Mouse (Mus musculus): ENCODE measurements at regions not wholly inside any gene's neighbourhood (a gene's known extent, or its start where the extent isn't known, plus 50 kb on each side); places are given as distances from the start of the nearest gene placed in this dataset.
"Not testable (repeated sequence)": the region's sequence is repeated elsewhere in the genome, so short reads cannot be mapped to it uniquely, and the experiment has no call there.

DNA sequence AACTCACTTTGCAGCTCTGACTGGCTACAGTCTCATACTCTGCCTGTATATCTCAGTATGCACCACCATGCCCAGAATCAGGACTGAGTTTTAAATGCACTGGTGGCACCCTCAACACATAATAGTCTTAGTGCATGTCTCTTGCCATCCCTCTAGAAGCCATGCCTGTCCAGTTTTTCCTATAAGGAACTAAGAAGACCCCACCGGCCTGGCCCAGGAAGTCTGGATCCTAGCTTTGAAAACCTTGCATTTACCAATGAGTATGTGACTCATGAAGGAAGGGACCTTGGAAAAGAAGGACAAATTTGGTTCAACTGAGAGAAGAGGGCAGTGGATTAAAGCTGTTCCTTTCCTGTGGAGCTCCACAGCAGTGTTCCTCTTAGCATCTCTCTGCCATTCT, 212.2 kb upstream of the Sesn3 start:
- TF ChIP-seq POLR2A (IDR thresholded peaks at IDR 0.05; ENCODE audit: low read depth, low read length) = no peak
- no peak for TF ChIP-seq CTCF (IDR thresholded peaks at IDR 0.05; ENCODE audit: extremely low read depth, insufficient read length, insufficient replicate concordance, low read depth, low read length)
- WGBS = 91% methylated on average over 1 of the region's 1 CpGs
- Histone ChIP-seq H3K36me3 (ENCODE audit: control insufficient read depth, insufficient read depth, low read length) (no peaks in the 10 kb centered on the region), H3K27me3 (ENCODE audit: control insufficient read depth, insufficient read depth, low read length) (no peaks in the 10 kb centered on the region), H3K4me1 (ENCODE audit: control insufficient read depth, insufficient read depth, insufficient read length, low read length) (0 out of 2 replicates have a peak, but pooled peaks cover 6% of the 10 kb centered on the region), H3K27ac (ENCODE audit: insufficient read depth, low read depth, low read length) (no peak overlapping the region), H3K4me3 (ENCODE audit: low read depth, low read length) (no peak overlapping the region)

DNA sequence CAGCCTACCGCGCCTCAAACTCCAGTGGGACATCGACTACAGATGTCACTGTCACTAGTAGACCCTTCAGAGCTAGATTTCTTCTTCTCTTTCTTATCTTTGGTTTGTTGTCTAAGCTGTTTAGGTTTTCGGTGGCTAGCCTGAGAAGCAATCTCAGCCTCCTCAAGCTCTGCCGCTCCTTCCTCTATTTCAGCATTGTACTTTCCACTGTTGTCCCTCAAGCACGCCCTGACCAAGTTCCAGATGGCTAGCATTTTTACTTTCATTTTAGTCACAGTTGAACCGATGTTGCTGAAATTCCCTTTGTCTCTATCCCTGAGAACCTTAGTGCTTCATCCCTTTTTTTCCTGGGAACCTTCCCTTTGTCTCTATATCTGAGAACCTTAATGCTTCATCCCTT, 208.1 kb upstream of the Sesn3 start:
- not testable (repeated sequence) for H3K27ac ChIP-seq (ENCODE audit: insufficient read depth, low read depth, low read length); H3K27me3 ChIP-seq (ENCODE audit: control insufficient read depth, insufficient read depth, low read length); H3K4me3 ChIP-seq (ENCODE audit: low read depth, low read length); H3K4me1 ChIP-seq (ENCODE audit: control insufficient read depth, insufficient read depth, insufficient read length, low read length); H3K36me3 ChIP-seq (ENCODE audit: control insufficient read depth, insufficient read depth, low read length)
- WGBS = 69% methylated on average over 7 of the region's 7 CpGs

GRCm38 (mm10) chr9:14069076-14069475, 205.8 kb upstream of the Sesn3 start:
- no peak for TF ChIP-seq POLR2A (IDR thresholded peaks at IDR 0.05; ENCODE audit: low read depth, low read length)
- TF ChIP-seq CTCF (IDR thresholded peaks at IDR 0.05; ENCODE audit: extremely low read depth, insufficient read length, insufficient replicate concordance, low read depth, low read length) = no peak
- H3K4me3 ChIP-seq (ENCODE audit: low read depth, low read length) = no peak overlapping the region
- no peaks in the 10 kb centered on the region for H3K27me3 ChIP-seq (ENCODE audit: control insufficient read depth, insufficient read depth, low read length)
- H3K4me1 ChIP-seq (ENCODE audit: control insufficient read depth, insufficient read depth, insufficient read length, low read length) = 0 out of 2 replicates have a peak, but pooled peaks cover 4% of the 10 kb centered on the region
- H3K27ac ChIP-seq (ENCODE audit: insufficient read depth, low read depth, low read length) = no peak overlapping the region
- no peaks in the 10 kb centered on the region for H3K36me3 ChIP-seq (ENCODE audit: control insufficient read depth, insufficient read depth, low read length)
- 93% methylated on average over 6 of the region's 6 CpGs for WGBS

GRCm38 (mm10) chr9:14069770-14070169, 205.1 kb upstream of the Sesn3 start:
- H3K4me1 ChIP-seq (ENCODE audit: control insufficient read depth, insufficient read depth, insufficient read length, low read length) = 0 out of 2 replicates have a peak, but pooled peaks cover 2% of the 10 kb centered on the region
- no peaks in the 10 kb centered on the region for H3K27me3 ChIP-seq (ENCODE audit: control insufficient read depth, insufficient read depth, low read length)
- WGBS = 80% methylated on average over 3 of the region's 3 CpGs
- no peak for TF ChIP-seq POLR2A (IDR thresholded peaks at IDR 0.05; ENCODE audit: low read depth, low read length)
- no peak overlapping the region for H3K4me3 ChIP-seq (ENCODE audit: low read depth, low read length)
- no peaks in the 10 kb centered on the region for H3K36me3 ChIP-seq (ENCODE audit: control insufficient read depth, insufficient read depth, low read length)
- H3K27ac ChIP-seq (ENCODE audit: insufficient read depth, low read depth, low read length) = no peak overlapping the region

GRCm38 (mm10) chr9:14071728-14072127, 203.1 kb upstream of the Sesn3 start:
- Histone ChIP-seq H3K36me3 (ENCODE audit: control insufficient read depth, insufficient read depth, low read length) (no peaks in the 10 kb centered on the region), H3K27ac (ENCODE audit: insufficient read depth, low read depth, low read length) (no peak overlapping the region), H3K27me3 (ENCODE audit: control insufficient read depth, insufficient read depth, low read length) (no peaks in the 10 kb centered on the region), H3K4me1 (ENCODE audit: control insufficient read depth, insufficient read depth, insufficient read length, low read length) (0 out of 2 replicates have a peak, but pooled peaks cover 2% of the 10 kb centered on the region), H3K4me3 (ENCODE audit: low read depth, low read length) (no peak overlapping the region)
- WGBS = 70% methylated on average over 6 of the region's 6 CpGs
- no peak for TF ChIP-seq CTCF (IDR thresholded peaks at IDR 0.05; ENCODE audit: extremely low read depth, insufficient read length, insufficient replicate concordance, low read depth, low read length)
- no peak for TF ChIP-seq POLR2A (IDR thresholded peaks at IDR 0.05; ENCODE audit: low read depth, low read length)

DNA sequence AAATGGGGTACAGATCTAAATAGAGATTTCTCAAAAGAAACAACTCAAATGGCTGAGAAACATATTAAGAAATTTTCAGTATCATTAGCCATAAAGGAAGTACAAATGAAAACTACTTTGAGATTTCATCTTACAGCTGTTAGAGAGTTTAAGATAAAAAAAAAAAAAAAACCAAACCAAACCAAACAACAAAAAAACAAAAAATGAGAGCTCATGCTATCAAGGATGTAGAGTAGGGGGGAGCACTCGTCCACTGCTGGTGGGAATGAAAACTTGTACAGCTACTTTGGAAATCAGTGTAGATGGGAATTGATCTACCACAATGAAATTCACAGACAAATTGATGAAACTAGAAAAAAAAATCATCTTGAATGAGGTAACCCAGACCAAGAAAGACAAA, 201.9 kb upstream of the Sesn3 start:
- Histone ChIP-seq H3K27me3 (ENCODE audit: control insufficient read depth, insufficient read depth, low read length) (no peaks in the 10 kb centered on the region), H3K4me1 (ENCODE audit: control insufficient read depth, insufficient read depth, insufficient read length, low read length) (no peaks in the 10 kb centered on the region), H3K27ac (ENCODE audit: insufficient read depth, low read depth, low read length) (no peak overlapping the region), H3K36me3 (ENCODE audit: control insufficient read depth, insufficient read depth, low read length) (no peaks in the 10 kb centered on the region), H3K4me3 (ENCODE audit: low read depth, low read length) (no peak overlapping the region)
- WGBS = 85% methylated on average over 1 of the region's 1 CpGs
- TF ChIP-seq POLR2A (IDR thresholded peaks at IDR 0.05; ENCODE audit: low read depth, low read length) (no peak), CTCF (IDR thresholded peaks at IDR 0.05; ENCODE audit: extremely low read depth, insufficient read length, insufficient replicate concordance, low read depth, low read length) (no peak)

GRCm38 (mm10) chr9:14074273-14074672, 200.6 kb upstream of the Sesn3 start:
- WGBS = 26% methylated on average over 6 of the region's 6 CpGs
- H3K27ac ChIP-seq (ENCODE audit: insufficient read depth, low read depth, low read length) = no peak overlapping the region
- TF ChIP-seq CTCF (IDR thresholded peaks at IDR 0.05; ENCODE audit: extremely low read depth, insufficient read length, insufficient replicate concordance, low read depth, low read length) = no peak
- TF ChIP-seq POLR2A (IDR thresholded peaks at IDR 0.05; ENCODE audit: low read depth, low read length) = no peak

DNA sequence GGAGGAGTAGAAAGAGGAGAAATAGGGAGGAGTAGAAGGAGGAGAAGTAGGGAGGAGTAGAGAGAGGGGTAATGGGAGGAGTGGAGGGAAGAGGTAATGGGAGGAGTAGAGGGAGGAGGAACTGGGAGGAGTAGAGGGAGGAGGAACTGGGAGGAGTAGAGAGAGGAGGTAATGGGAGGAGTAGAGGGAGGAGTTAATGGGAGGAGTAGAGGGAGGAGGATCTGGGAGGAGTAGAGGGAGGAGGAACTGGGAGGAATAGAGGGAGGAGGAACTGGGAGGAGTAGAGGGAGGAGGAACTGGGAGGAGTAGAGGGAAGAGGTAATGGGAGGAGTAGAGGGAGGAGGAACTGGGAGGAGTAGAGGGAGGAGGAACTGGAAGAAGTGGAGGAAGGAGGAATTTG, 200.0 kb upstream of the Sesn3 start:
- not testable (repeated sequence) for H3K27me3 ChIP-seq (ENCODE audit: control insufficient read depth, insufficient read depth, low read length); H3K4me1 ChIP-seq (ENCODE audit: control insufficient read depth, insufficient read depth, insufficient read length, low read length); H3K36me3 ChIP-seq (ENCODE audit: control insufficient read depth, insufficient read depth, low read length); H3K4me3 ChIP-seq (ENCODE audit: low read depth, low read length); H3K27ac ChIP-seq (ENCODE audit: insufficient read depth, low read depth, low read length)

More at GRCm38 (mm10) chr9:14074273-14074672, 200.6 kb upstream of the Sesn3 start:
- Histone ChIP-seq H3K4me1 (ENCODE audit: control insufficient read depth, insufficient read depth, insufficient read length, low read length) (no peaks in the 10 kb centered on the region), H3K36me3 (ENCODE audit: control insufficient read depth, insufficient read depth, low read length) (no peaks in the 10 kb centered on the region), H3K27me3 (ENCODE audit: control insufficient read depth, insufficient read depth, low read length) (no peaks in the 10 kb centered on the region), H3K4me3 (ENCODE audit: low read depth, low read length) (no peak overlapping the region)

Data from small intestine, adult 2 months (tissue).